Mouse (Mus musculus) kidney, postnatal 0 days (tissue): ENCODE data around the gene Gal3st2b. TPM values are rescaled to one million over a fixed set of nuclear protein-coding genes. Genes with fewer than 3 reads are reported as not detected.
"Not testable (repeated sequence)": the region's sequence is repeated elsewhere in the genome, so short reads cannot be mapped to it uniquely, and the experiment has no call there.

Experiments
- ATAC-seq: fragments of 200-750 bp; cut with Nextera tagmentation; replicated peaks from 2 replicates; pipeline ENCODE4 v1.8.0; 2017; ENCODE audit warnings: low read depth, moderate number of reproducible peaks, moderate TSS enrichment, moderate library complexity; ENCODE audit not compliant: low FRiP score
- DNase-seq: peaks from one replicate; pipeline ENCODE4 v3.0.0-alpha.2; 2016; ENCODE audit warnings: low spot score
- H3K27ac ChIP-seq: fragments of 300-500 bp; sonication (generic); 2 replicates; pipeline ENCODE4 v1.5.1; 2014; ENCODE audit warnings: mild to moderate bottlenecking
- H3K27me3 ChIP-seq: fragments of 300-500 bp; sonication (generic); 2 replicates; pipeline ENCODE4 v1.6.1; 2014; ENCODE audit warnings: low read length, mixed read lengths; ENCODE audit not compliant: insufficient read depth
- H3K36me3 ChIP-seq: fragments of 300-500 bp; sonication (generic); 2 replicates; pipeline ENCODE4 v1.6.1; 2014; ENCODE audit warnings: low read length, mixed read lengths; ENCODE audit not compliant: insufficient read depth
- H3K4me1 ChIP-seq: fragments of 300-500 bp; sonication (generic); replicated peaks from 2 replicates; pipeline ENCODE4 v1.6.1; 2014; ENCODE audit warnings: antibody characterized with exemption, low read length, mixed read lengths; ENCODE audit not compliant: insufficient read depth
- H3K4me2 ChIP-seq: fragments of 300-500 bp; sonication (generic); 2 replicates; pipeline ENCODE4 v1.6.1; 2014; ENCODE audit warnings: mild to moderate bottlenecking, low read length, moderate library complexity, mixed read lengths
- H3K4me3 ChIP-seq: fragments of 300-500 bp; sonication (generic); replicated peaks from 2 replicates; pipeline ENCODE4 v1.5.1; 2014; ENCODE audit warnings: low read depth, low read length
- H3K9ac ChIP-seq: fragments of 300-500 bp; sonication (generic); 2 replicates; pipeline ENCODE4 v1.6.1; 2014; ENCODE audit warnings: low read depth, low read length
- H3K9me3 ChIP-seq: fragments of 300-500 bp; sonication (generic); replicated peaks from 2 replicates; pipeline ENCODE4 v1.6.1; 2016; ENCODE audit warnings: low read length, inconsistent platforms, mixed read lengths
- CTCF ChIP-seq: IDR thresholded peaks from 2 replicates; pipeline ENCODE4 v1.5.1; 2016; ENCODE audit warnings: antibody characterized with exemption, low read depth, mild to moderate bottlenecking, moderate library complexity
- WGBS: fragments of 180-500 bp; shearing (Covaris S2); extraction: QIAGEN DNeasy Blood & Tissue Kit; methylation state at CpG from one replicate; pipeline ENCODE4 v1.1.7; 2014; 5-methylcytosine and 5-hydroxymethylcytosine counted together
- polyA plus RNA-seq: library from polyadenylated mRNA; unstranded; fragments of >200 nt; fragmentation: Nextera tagmentation; extraction: Ambion mirVana; gene quantifications from 2 replicates; pipeline ENCODE4 v1.2.1, GENCODE M21; 2015

The Gal3st2b gene
- polyA plus RNA-seq, 1 experiment from 2014 or later = not detected

DNA sequence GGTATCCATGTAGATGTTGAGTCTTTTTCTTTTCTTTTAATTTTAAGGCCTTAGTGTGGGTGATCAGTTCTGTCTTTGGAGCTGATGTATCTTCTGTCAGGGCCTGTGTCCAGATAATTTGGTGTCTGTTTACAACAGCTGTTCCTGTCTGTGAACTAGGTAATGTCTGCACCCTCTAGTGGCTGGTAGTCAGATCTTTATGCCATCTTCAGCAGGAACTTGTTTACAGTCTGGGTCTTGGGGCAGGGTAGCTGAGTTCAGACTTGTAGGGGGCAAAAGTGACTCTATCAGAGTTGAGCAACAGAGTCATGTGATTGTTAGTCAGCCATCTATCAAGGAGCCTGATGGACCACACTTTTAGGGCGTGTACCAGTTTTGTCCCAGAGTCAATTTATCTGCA lies 48.4 kb downstream of the Gal3st2b start:
- not testable (repeated sequence) for H3K27ac ChIP-seq, H3K27me3 ChIP-seq, H3K9me3 ChIP-seq, H3K4me1 ChIP-seq, H3K9ac ChIP-seq, H3K36me3 ChIP-seq, H3K4me3 ChIP-seq, DNase-seq, H3K4me2 ChIP-seq
- WGBS = no CpG with 5 or more reads among the region's 1 CpGs
- peak; percentile 65 for ATAC-seq

GRCm38 (mm10) chr1:93970380-93970779 lies 52.3 kb downstream of the Gal3st2b start:
- H3K36me3 ChIP-seq, H3K27ac ChIP-seq, H3K4me1 ChIP-seq, H3K9ac ChIP-seq, DNase-seq, ATAC-seq, H3K27me3 ChIP-seq, H3K4me3 ChIP-seq, H3K9me3 ChIP-seq, H3K4me2 ChIP-seq: not testable (repeated sequence)
- 51% methylated on average over 2 of the region's 5 CpGs for WGBS

DNA sequence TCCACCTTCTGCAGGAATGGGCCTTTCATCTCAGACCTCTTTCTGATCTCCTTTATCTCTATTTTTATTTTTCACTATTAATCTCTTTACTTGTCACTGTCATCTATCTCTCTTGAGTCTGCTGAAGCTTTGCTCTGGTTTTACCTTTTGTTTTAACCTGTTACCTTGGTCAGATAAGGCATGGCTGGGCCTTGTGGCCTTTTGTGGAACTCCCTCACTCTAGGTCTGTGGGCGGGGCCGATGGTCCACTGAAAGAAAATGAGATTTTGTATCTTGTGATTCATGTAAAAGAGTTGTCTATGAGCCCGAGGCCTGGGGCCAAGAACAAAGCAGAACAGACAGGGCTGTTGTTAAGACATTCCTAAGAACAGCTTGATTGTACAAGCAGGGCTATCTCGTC lies 52.7 kb downstream of the Gal3st2b start:
- not testable (repeated sequence) for H3K27me3 ChIP-seq, H3K27ac ChIP-seq, H3K4me2 ChIP-seq, H3K36me3 ChIP-seq, H3K9me3 ChIP-seq, H3K4me1 ChIP-seq, DNase-seq, ATAC-seq, H3K9ac ChIP-seq, H3K4me3 ChIP-seq
- no CpG with 5 or more reads among the region's 4 CpGs for WGBS

- H3K27ac ChIP-seq, H3K36me3 ChIP-seq, H3K9me3 ChIP-seq, H3K9ac ChIP-seq, H3K4me3 ChIP-seq, DNase-seq, H3K27me3 ChIP-seq, H3K4me1 ChIP-seq, ATAC-seq, H3K4me2 ChIP-seq: not testable (repeated sequence)
- no CpG with 5 or more reads among the region's 4 CpGs for WGBS
These were observed 57.7 kb downstream of the Gal3st2b start for GRCm38 (mm10) chr1:93975764-93976163.

GRCm38 (mm10) chr1:93978287-93978686 lies 60.2 kb downstream of the Gal3st2b start:
- H3K4me2 ChIP-seq, H3K4me1 ChIP-seq, H3K27ac ChIP-seq, H3K4me3 ChIP-seq, H3K36me3 ChIP-seq, H3K9ac ChIP-seq, H3K9me3 ChIP-seq, DNase-seq, H3K27me3 ChIP-seq: not testable (repeated sequence)
- peak; percentile 63; the same call in 1 of the 2 replicates for ATAC-seq
- WGBS = no CpG with 5 or more reads among the region's 7 CpGs

- not testable (repeated sequence) for H3K4me1 ChIP-seq, H3K27ac ChIP-seq, H3K4me2 ChIP-seq, H3K27me3 ChIP-seq, H3K4me3 ChIP-seq, H3K9me3 ChIP-seq, H3K9ac ChIP-seq, H3K36me3 ChIP-seq, DNase-seq
- WGBS = no CpG with 5 or more reads among the region's 2 CpGs
- peak; percentile 60; the same call in 1 of the 2 replicates for ATAC-seq
These were observed 62.8 kb downstream of the Gal3st2b start for GRCm38 (mm10) chr1:93980932-93981331.

DNA sequence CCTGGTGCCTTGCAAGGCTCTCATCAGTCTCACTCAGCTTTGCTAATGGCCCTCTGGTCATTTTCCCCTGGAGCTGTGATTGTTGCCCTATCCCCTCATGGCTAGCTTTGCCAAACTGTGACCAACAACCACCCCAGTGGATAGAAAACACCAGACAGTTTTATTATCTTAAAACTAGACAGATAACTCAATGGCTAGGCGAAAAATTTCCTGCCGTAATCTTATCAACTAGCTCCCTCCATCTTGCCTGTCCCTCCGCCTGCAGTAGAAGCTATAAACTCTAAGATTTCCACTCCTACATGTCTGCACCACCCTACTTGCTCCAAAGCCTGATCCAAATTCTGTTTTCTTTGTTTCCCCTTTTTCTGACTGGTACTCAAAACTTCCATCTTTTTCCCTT lies 68.1 kb downstream of the Gal3st2b start:
- no peak for TF ChIP-seq CTCF

More for the DNA sequence above, 68.1 kb downstream of the Gal3st2b start:
- Histone ChIP-seq H3K4me1 (no peaks in the 10 kb centered on the region), H3K9me3 (no peaks in the 10 kb centered on the region), H3K27ac (no peak overlapping the region), H3K9ac (no peak overlapping the region), H3K4me2 (no peak overlapping the region), H3K27me3 (no peaks in the 10 kb centered on the region), H3K36me3 (no peaks in the 10 kb centered on the region), H3K4me3 (no peak overlapping the region)
- ATAC-seq = no peak
- DNase-seq = no peak
- 77% methylated on average over 3 of the region's 3 CpGs for WGBS
